1 mouse cellular context compared by ENCODE assay signal in the genomic region with DNA sequence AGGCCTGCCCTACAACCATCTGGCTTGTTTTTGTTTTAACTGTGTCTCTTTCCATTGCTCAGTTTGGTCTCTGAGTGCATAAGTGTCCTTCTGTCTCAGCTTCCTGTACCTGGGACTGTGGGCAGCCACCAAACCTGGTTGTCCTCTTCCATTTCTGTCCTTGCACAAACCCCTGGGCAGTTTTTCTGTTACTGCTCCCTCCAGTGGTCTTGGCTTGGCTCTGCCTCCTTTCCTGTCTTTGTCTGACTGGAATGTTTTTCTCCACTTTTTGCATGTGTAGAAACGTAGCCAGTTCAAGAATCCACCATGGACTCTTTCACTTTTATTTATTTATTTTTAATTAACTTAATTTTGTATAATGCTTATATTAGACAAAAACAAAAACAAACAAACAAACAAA.
TF ChIP-seq lines count a peak whose summit lies in the region.

No protein-coding gene starts in this region.

TF ChIP-seq in MEL, 35 proteins besides CTCF, POLR2A, EP300 and RAD21:
- TF ChIP-seq SMC3 (IDR thresholded peaks at IDR 0.05; ENCODE audit: low read depth, low read length): peak; percentile 27; the same call in 1 of the 2 replicates
- no peak for TF ChIP-seq UBTF (IDR thresholded peaks at IDR 0.05; ENCODE audit: borderline replicate concordance, insufficient read depth, low read depth, low read length)
